Mouse (Mus musculus) embryonic facial prominence, embryonic 11.5 days (tissue): Measurements from ENCODE around the gene Gm30083. TPM values are rescaled to one million over a fixed set of nuclear protein-coding genes. Genes with fewer than 3 reads are reported as not detected.
A peak's percentile ranks its signal among the peaks of the same experiment; 100 is the strongest.

Experiments used
- ATAC-seq: fragments of 200-750 bp; cut with Nextera tagmentation; replicated peaks from 2 replicates; pipeline ENCODE4 v1.8.0; 2017; ENCODE audit warnings: low read depth; ENCODE audit not compliant: insufficient number of reproducible peaks, low FRiP score, low TSS enrichment
- DNase-seq: peaks from one replicate; pipeline ENCODE4 v3.0.0-alpha.2; 2015; ENCODE audit warnings: low spot score
- H3K27ac ChIP-seq: fragments of 300-500 bp; sonication (generic); replicated peaks from 2 replicates; pipeline ENCODE4 v1.5.1; 2014; ENCODE audit warnings: mild to moderate bottlenecking, low read depth, low read length, control low read depth
- H3K27me3 ChIP-seq: fragments of 300-500 bp; sonication (generic); 2 replicates; pipeline ENCODE4 v1.6.1; 2014; ENCODE audit warnings: mild to moderate bottlenecking, low read length, moderate library complexity, mixed read lengths; ENCODE audit not compliant: control insufficient read depth, insufficient read depth
- H3K36me3 ChIP-seq: fragments of 300-500 bp; sonication (generic); replicated peaks from 2 replicates; pipeline ENCODE4 v1.6.1; 2014; ENCODE audit warnings: low read depth, mild to moderate bottlenecking, low read length, moderate library complexity, mixed read lengths; ENCODE audit not compliant: control insufficient read depth, insufficient read depth
- H3K4me1 ChIP-seq: fragments of 300-500 bp; sonication (generic); 2 replicates; pipeline ENCODE4 v1.6.1; 2014; ENCODE audit warnings: low read length, mixed read lengths; ENCODE audit not compliant: control insufficient read depth, insufficient read depth
- H3K4me2 ChIP-seq: fragments of 300-500 bp; sonication (generic); 2 replicates; pipeline ENCODE4 v1.6.1; 2014; ENCODE audit warnings: low read depth, mild to moderate bottlenecking, control low read depth, low read length, moderate library complexity
- H3K4me3 ChIP-seq: fragments of 300-500 bp; sonication (generic); 2 replicates; pipeline ENCODE4 v1.5.1; 2014; ENCODE audit warnings: low read depth, low read length, control low read depth
- H3K9ac ChIP-seq: fragments of 300-500 bp; sonication (generic); replicated peaks from 2 replicates; pipeline ENCODE4 v1.6.1; 2014; ENCODE audit warnings: mild to moderate bottlenecking, control low read depth, low read length
- H3K9me3 ChIP-seq: fragments of 300-500 bp; sonication (generic); replicated peaks from 2 replicates; pipeline ENCODE4 v1.6.1; 2016; ENCODE audit warnings: mild to moderate bottlenecking, low read length, inconsistent platforms, mixed read lengths; ENCODE audit not compliant: control insufficient read depth
- WGBS: fragments of 180-500 bp; shearing (Covaris S2); extraction: QIAGEN DNeasy Blood & Tissue Kit; methylation state at CpG from one replicate; pipeline ENCODE4 v1.1.7; 2014; 5-methylcytosine and 5-hydroxymethylcytosine counted together
- polyA plus RNA-seq: library from polyadenylated mRNA; unstranded; fragments of >200 nt; fragmentation: Nextera tagmentation; extraction: Ambion mirVana; gene quantifications from 2 replicates; pipeline ENCODE4 v1.2.1, GENCODE M21; 2014

Gene Gm30083
- polyA plus RNA-seq, 1 experiment from 2014 or later, result not detected

DNA sequence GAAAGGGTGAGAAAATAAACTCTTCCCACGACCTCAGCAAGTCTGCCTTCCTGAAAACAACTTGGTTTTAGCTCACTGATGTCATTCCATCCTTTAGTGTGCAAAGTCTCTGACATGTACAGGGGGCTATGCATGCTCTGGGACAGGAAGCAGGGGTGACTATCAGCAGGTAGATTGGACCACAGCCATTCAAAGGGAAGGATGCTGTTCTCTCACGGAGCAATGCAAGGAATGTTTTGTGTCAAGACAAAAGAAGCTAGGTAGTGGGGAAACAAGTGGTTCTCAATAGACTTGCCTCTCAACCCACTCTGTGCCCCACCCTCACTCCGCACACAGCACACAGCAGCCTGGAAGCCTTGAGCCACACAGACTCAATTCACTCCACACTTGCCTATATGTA is 25.8 kb downstream of the Gm30083 start:
- no peaks in the 10 kb centered on the region for H3K9me3 ChIP-seq
- H3K27ac ChIP-seq, result no peak overlapping the region
- 64% methylated on average over 3 of the region's 3 CpGs for whole genome bisulfite sequencing
- no peak for DNase-seq
- no peak overlapping the region for H3K9ac ChIP-seq
- H3K36me3 ChIP-seq, result no peaks in the 10 kb centered on the region
- no peaks in the 10 kb centered on the region for H3K27me3 ChIP-seq
- H3K4me3 ChIP-seq, result no peak overlapping the region
- no peaks in the 10 kb centered on the region for H3K4me1 ChIP-seq
- ATAC-seq, result no peak
- H3K4me2 ChIP-seq, result no peak overlapping the region

DNA sequence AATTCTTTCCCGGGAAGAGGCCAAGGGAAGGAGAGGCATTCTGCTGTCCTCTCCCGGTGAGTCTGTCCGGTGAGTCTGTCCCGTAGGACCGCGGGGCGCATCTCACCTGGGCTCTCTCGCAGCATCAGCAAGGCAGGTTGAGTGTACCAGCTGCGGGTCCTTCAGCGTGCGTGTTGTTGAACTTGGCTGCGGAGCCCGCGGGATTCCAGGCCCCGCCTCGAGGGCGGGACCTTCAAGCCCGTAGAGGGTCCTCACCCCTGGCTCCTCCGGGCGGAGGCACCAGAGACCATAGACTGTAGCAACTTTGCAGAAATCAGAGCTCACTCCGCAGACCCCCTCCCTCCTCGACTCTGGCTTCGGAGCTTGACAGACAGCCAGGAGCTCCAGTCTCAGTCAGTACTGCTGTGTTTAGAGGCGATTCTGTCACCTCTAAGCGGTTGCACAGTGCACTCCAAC is 36.4 kb downstream of the Gm30083 start, which contains the start of gene Zfp488:
Zfp488 (minus strand) TSS at position 161 of the 456 bp plus-strand sequence.
- H3K27ac ChIP-seq, result no peak within 1 kb of the TSS

DNA sequence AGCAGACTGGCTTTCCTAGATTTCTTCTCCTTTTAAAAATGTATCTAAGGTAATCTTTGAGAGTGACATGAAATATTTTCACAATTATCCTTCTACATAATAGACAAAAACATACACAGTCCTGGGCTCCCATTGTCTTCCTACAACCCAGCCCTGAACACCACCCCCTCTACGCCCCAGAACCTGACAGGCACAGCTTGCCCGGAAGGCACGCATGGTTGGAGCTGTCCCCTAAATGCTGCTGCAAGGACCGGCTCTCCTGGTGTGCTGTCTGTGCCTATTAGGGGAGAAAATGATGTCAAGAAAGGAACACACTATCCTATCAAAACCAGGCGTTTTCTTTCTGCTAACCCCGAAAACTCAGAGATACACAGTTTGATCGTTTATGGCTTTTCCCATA is 37.2 kb downstream of the Gm30083 start:
- Histone ChIP-seq H3K27ac (no peak overlapping the region), H3K9me3 (no peaks in the 10 kb centered on the region), H3K9ac (no peak overlapping the region), H3K4me1 (no peaks in the 10 kb centered on the region), H3K27me3 (no peaks in the 10 kb centered on the region), H3K4me3 (no peak overlapping the region), H3K36me3 (no peaks in the 10 kb centered on the region; the same call in 1 of the 2 replicates), H3K4me2 (no peak overlapping the region)
- WGBS, result 24% methylated on average over 7 of the region's 7 CpGs
- ATAC-seq, result no peak
- DNase-seq, result peak; percentile 15

More for the DNA sequence above, 36.4 kb downstream of the Gm30083 start, which contains the start of gene Zfp488:
- peak; percentile 85 for ATAC-seq
- peak within 1 kb of the TSS; percentile 53 for H3K9ac ChIP-seq
- H3K4me1 ChIP-seq, result no peaks in the 10 kb centered on the region
- H3K36me3 ChIP-seq, result no peaks in the 10 kb centered on the region; the same call in 1 of the 2 replicates
- H3K9me3 ChIP-seq, result no peaks in the 10 kb centered on the region
- H3K4me3 ChIP-seq, result peak within 1 kb of the TSS; percentile 33
- peak within 1 kb of the TSS; percentile 76 for H3K4me2 ChIP-seq
- peak; percentile 70 for DNase-seq
- 3% methylated on average over 25 of the region's 25 CpGs for WGBS
- H3K27me3 ChIP-seq, result no peaks in the 10 kb centered on the region

DNA sequence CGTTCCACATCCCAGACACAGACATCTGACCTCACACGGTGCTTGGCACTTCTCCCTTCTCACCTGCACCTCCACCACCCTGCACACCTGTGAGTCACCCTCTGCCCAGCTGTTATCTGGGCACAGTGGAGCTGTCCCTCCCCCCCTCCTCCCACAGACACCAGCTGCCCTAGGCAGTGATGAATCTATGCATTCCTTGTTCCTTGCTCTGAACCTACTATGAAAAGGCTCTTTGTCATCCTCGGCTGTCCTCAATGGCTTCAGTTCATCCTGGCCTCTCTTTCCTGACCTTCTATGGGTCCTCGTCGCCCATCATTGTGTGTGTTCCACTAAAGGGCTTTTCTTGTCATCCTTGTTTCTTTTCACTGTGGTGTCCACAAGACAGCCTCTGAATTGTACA is 40.2 kb downstream of the Gm30083 start:
- Histone ChIP-seq H3K4me2 (no peak overlapping the region), H3K4me3 (no peak overlapping the region), H3K27me3 (no peaks in the 10 kb centered on the region), H3K9ac (no peak overlapping the region), H3K9me3 (no peaks in the 10 kb centered on the region), H3K27ac (no peak overlapping the region), H3K36me3 (no peaks in the 10 kb centered on the region; the same call in 1 of the 2 replicates), H3K4me1 (no peaks in the 10 kb centered on the region)
- ATAC-seq, result no peak
- WGBS, result 35% methylated on average over 5 of the region's 5 CpGs
- no peak for DNase-seq

DNA sequence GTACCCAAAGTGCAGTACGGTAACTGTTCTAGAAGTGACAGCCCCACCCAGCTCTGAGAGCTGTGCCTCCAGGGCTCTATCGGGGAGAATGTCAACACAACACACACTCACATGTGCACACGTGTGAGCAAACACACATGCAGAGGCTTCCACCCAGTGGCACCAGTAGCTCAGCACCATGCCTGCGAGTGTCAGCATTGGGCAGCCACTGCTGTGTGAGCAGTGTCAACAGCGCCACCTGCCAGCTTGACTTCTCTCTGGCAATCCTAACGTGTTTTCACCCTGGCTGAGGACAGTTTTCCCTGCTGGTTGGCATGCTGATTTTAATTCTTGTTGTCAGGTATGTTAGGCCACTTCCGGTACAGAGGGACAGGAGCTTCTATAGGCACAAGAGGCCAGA is 42.3 kb downstream of the Gm30083 start:
- DNase-seq (peak; percentile 33), ATAC-seq (no peak)

DNA sequence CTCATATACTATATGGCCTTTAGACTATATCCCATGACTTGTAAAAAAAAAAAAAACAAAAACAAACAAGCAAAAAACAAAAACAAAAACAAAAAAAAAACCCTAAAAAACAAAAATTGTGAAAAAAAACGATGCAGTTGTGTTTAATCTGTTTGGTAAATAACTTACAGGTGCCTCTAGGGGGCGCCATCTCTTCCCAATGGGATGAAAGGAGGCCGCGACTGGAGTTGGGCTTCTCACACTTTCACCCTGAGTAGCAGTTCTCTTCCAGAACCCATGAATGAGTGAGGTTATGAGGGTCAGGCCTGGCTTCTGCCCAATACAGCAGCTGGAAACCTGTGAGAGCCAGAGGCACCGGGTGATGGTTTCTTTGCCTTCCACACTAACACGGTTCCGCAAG is 49.3 kb downstream of the Gm30083 start:
- Histone ChIP-seq H3K4me2 (no peak overlapping the region), H3K36me3 (no peaks in the 10 kb centered on the region), H3K27me3 (no peaks in the 10 kb centered on the region), H3K9ac (no peak overlapping the region), H3K27ac (no peak overlapping the region), H3K9me3 (no peaks in the 10 kb centered on the region), H3K4me1 (no peaks in the 10 kb centered on the region), H3K4me3 (no peak overlapping the region)
- DNase-seq (no peak), ATAC-seq (no peak)
- 66% methylated on average over 7 of the region's 7 CpGs for WGBS

More for the DNA sequence above, 42.3 kb downstream of the Gm30083 start:
- Histone ChIP-seq H3K9me3 (no peaks in the 10 kb centered on the region), H3K4me3 (no peak overlapping the region), H3K27me3 (no peaks in the 10 kb centered on the region), H3K36me3 (no peaks in the 10 kb centered on the region), H3K4me2 (no peak overlapping the region), H3K27ac (no peak overlapping the region), H3K4me1 (no peaks in the 10 kb centered on the region), H3K9ac (no peak overlapping the region)
- WGBS, result 42% methylated on average over 7 of the region's 7 CpGs

DNA sequence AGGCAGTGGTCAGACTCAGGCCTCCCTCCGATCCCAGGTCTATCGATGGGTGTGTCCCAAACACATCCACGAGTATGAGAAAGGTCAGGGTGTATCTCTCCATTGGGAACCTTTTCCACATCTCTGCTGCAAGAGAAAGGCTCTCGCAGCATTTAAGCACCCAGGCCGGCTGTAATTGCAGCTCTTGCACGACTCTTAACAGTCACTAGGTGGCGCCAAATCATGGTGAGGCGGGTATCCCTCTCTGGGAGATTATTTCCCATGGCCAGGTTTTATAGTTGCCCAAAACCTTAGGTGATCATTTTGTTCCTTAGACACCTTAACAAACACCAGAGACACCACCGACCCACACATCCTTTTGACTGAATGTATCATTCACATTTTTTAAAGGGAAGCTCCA is 55.6 kb downstream of the Gm30083 start:
- H3K27me3 ChIP-seq, result no peaks in the 10 kb centered on the region
- H3K9ac ChIP-seq, result no peak overlapping the region
- no peaks in the 10 kb centered on the region; the same call in 1 of the 2 replicates for H3K36me3 ChIP-seq
- ATAC-seq (no peak), DNase-seq (peak; percentile 81)
- H3K4me1 ChIP-seq, result no peaks in the 10 kb centered on the region
- no peak overlapping the region for H3K4me3 ChIP-seq
- 11% methylated on average over 9 of the region's 9 CpGs for WGBS
- no peaks in the 10 kb centered on the region for H3K9me3 ChIP-seq
- no peak overlapping the region for H3K4me2 ChIP-seq
- H3K27ac ChIP-seq, result no peak overlapping the region

DNA sequence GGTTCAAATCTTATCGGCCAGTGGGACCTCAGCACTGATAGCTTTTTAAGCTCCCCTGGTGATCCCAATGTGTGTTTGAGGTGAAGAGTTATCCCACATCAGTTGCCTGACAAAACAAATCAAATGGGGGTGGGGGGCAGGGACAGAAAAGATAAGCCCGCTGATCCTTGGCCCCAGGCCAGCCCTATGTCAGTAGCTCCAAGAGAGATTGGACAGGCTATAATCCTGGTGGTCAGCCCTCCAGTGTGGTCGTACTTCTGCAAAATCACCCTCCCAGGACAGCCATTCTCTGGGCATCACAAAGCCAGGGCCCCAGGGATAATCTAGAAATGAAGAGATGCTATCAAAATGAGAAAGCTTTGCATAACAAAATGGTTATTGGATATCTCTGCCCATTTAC is 56.1 kb downstream of the Gm30083 start:
- no peak overlapping the region for H3K4me2 ChIP-seq
- WGBS, result 63% methylated on average over 3 of the region's 3 CpGs
- H3K4me1 ChIP-seq, result no peaks in the 10 kb centered on the region
- H3K9ac ChIP-seq, result no peak overlapping the region
- no peaks in the 10 kb centered on the region for H3K9me3 ChIP-seq
- DNase-seq (no peak), ATAC-seq (no peak)
- no peak overlapping the region for H3K4me3 ChIP-seq
- no peaks in the 10 kb centered on the region for H3K27me3 ChIP-seq
- no peaks in the 10 kb centered on the region; the same call in 1 of the 2 replicates for H3K36me3 ChIP-seq
- H3K27ac ChIP-seq, result no peak overlapping the region
